29 mouse cellular contexts compared by ENCODE assay signal in the genomic region with DNA sequence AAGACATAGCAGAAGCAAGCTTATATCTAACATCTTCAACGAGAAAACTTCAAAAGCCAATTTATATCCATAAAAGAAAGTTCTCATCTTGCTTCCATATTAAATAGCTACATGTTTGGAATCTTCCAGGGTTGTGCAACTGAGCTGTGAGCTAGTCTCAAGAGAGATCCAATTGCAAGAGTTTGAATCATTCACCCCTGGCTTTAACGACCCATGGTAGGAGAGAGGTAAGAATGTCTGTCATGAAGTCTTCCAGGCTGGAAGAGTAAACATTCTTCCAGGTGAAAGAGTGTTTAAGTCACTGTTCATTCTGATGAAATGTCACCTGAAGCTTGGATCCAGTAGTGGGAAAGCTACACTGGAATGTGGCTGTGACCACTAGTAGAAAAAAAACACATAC.
DNase-seq lines count a peak whose midpoint lies in the region; ATAC-seq and TF ChIP-seq lines count a peak whose summit lies in the region.
"Had no signal": no experiment of that assay in that cellular context is flagged by ENCODE, and none has a peak within 500 bp of the region (broad histone marks: within the 10 kb centered on the region; RNA-seq: fewer than 3 reads in every experiment).

No protein-coding gene starts in this region.

- H3K9me3 ChIP-seq in heart, postnatal 0 days (replicated peaks; ENCODE audit: control insufficient read depth, low read length), result no peaks in the 10 kb centered on the region
- no peaks in the 10 kb centered on the region for H3K9me3 ChIP-seq in liver, embryonic 12.5 days (replicated peaks)
- H3K9me3 ChIP-seq: embryonic facial prominence, embryonic 10.5 days; embryonic facial prominence, embryonic 13.5 days; forebrain, embryonic 10.5 days; forebrain, embryonic 13.5 days; heart, embryonic 12.5 days; hindbrain, embryonic 10.5 days; hindbrain, embryonic 13.5 days; intestine, embryonic 15.5 days had no signal

- WGBS in heart, postnatal 0 days, result 67% methylated on average over 2 of the region's 2 CpGs
- WGBS in liver, embryonic 12.5 days (ENCODE audit: insufficient replicate concordance), result 83% methylated on average over 2 of the region's 2 CpGs

- H3K36me3 ChIP-seq in heart, postnatal 0 days (replicated peaks; ENCODE audit: control insufficient read depth, insufficient read depth, low read length), result no peaks in the 10 kb centered on the region
- H3K36me3 ChIP-seq in liver, embryonic 12.5 days, result no peaks in the 10 kb centered on the region; the same call in 1 of the 2 replicates
- H3K36me3 ChIP-seq: embryonic facial prominence, embryonic 10.5 days; embryonic facial prominence, embryonic 13.5 days; forebrain, embryonic 10.5 days; heart, embryonic 12.5 days; hindbrain, embryonic 10.5 days; hindbrain, embryonic 13.5 days; intestine, embryonic 15.5 days had no signal

- H3K9ac ChIP-seq in heart, postnatal 0 days (replicated peaks; ENCODE audit: low read depth, low read length), result no peak overlapping the region
- H3K9ac ChIP-seq in liver, embryonic 12.5 days, result no peak overlapping the region
- H3K9ac ChIP-seq: embryonic facial prominence, embryonic 13.5 days; forebrain, embryonic 13.5 days; heart, embryonic 12.5 days; hindbrain, embryonic 13.5 days; intestine, embryonic 15.5 days had no signal

- 0 out of 2 replicates have a peak overlapping the region, but pooled peaks have one; percentile 4 for H3K27ac ChIP-seq in heart, postnatal 0 days (ENCODE audit: low read depth)
- no peak overlapping the region for H3K27ac ChIP-seq in liver, embryonic 12.5 days
- H3K27ac ChIP-seq: embryonic facial prominence, embryonic 10.5 days; embryonic facial prominence, embryonic 13.5 days; forebrain, embryonic 10.5 days; forebrain, embryonic 13.5 days; hindbrain, embryonic 10.5 days; hindbrain, embryonic 13.5 days; intestine, embryonic 15.5 days had no signal

- no peaks in the 10 kb centered on the region for H3K27me3 ChIP-seq in heart, postnatal 0 days (ENCODE audit: control insufficient read depth, insufficient read depth, low read length)
- H3K27me3 ChIP-seq in liver, embryonic 12.5 days (replicated peaks), result no peaks in the 10 kb centered on the region
- H3K27me3 ChIP-seq: embryonic facial prominence, embryonic 13.5 days; forebrain, embryonic 13.5 days; heart, embryonic 12.5 days; hindbrain, embryonic 13.5 days; intestine, embryonic 15.5 days had no signal

- no peak for DNase-seq in heart, postnatal 0 days (ENCODE audit: low spot score)
- no peak for DNase-seq in heart, postnatal 14 days
- DNase-seq in adipocyte (ENCODE audit: low spot score), result peak; percentile 66
- peak; percentile 68 for DNase-seq in fat pad, adult 2 months (ENCODE audit: extremely low read depth, low read depth, low spot score)
- DNase-seq in spleen, postnatal 14 days (ENCODE audit: low spot score in 2 of 2), result no peak
- DNase-seq: adrenal gland, postnatal 10 days; adrenal gland, postnatal 36 days; cerebellum, adult 11 months; cerebellum, adult 2 months; cerebellum, postnatal 10 days; cerebellum, postnatal 36 days; embryo, embryonic 11 days; gastrocnemius, postnatal 14 days; heart, postnatal 36 days; kidney, adult 11 months had no signal

- TF ChIP-seq CTCF in heart, postnatal 0 days (IDR thresholded peaks at IDR 0.05; ENCODE audit: low read depth), result no peak

- intact Hi-C loops in heart, postnatal 14 days (cut with DNase I), result no loop called here

- no peak for ATAC-seq in heart, postnatal 0 days (ENCODE audit: insufficient read depth, low read depth)
- ATAC-seq in liver, embryonic 12.5 days, result no peak
- ATAC-seq: activated CD4-positive, CD25-positive, alpha-beta regulatory T cell, adult 4 months; CD4-positive, CD25-positive, alpha-beta regulatory T cell, adult 4 months; forebrain, embryonic 13.5 days; forebrain, embryonic 16.5 days; hindbrain, embryonic 16.5 days; intestine, embryonic 15.5 days had no signal

- H3K4me1 ChIP-seq in heart, postnatal 0 days (ENCODE audit: control insufficient read depth, insufficient read depth), result peaks cover 24% of the 10 kb centered on the region
- no peaks in the 10 kb centered on the region for H3K4me1 ChIP-seq in liver, embryonic 12.5 days
- H3K4me1 ChIP-seq: embryonic facial prominence, embryonic 10.5 days; hindbrain, embryonic 10.5 days; hindbrain, embryonic 13.5 days; intestine, embryonic 15.5 days had no signal

- TF ChIP-seq EP300 in heart, postnatal 0 days (IDR thresholded peaks at IDR 0.05; ENCODE audit: low read depth), result no peak

- H3K4me3 ChIP-seq in heart, postnatal 0 days (ENCODE audit: low read depth, low read length), result no peak overlapping the region
- no peak overlapping the region for H3K4me3 ChIP-seq in liver, embryonic 12.5 days
- H3K4me3 ChIP-seq: embryonic facial prominence, embryonic 10.5 days; embryonic facial prominence, embryonic 13.5 days; erythroblast, embryonic 14.5 days; forebrain, embryonic 10.5 days; forebrain, embryonic 13.5 days; heart, embryonic 12.5 days; hindbrain, embryonic 10.5 days; hindbrain, embryonic 13.5 days; intestine, embryonic 15.5 days had no signal

- H3K4me2 ChIP-seq in heart, postnatal 0 days (ENCODE audit: low read depth, low read length), result no peak overlapping the region
- H3K4me2 ChIP-seq in liver, embryonic 12.5 days, result no peak overlapping the region
- H3K4me2 ChIP-seq: embryonic facial prominence, embryonic 13.5 days; forebrain, embryonic 13.5 days; heart, embryonic 12.5 days; hindbrain, embryonic 13.5 days; intestine, embryonic 15.5 days had no signal

Comparison
In these comparisons a context has a peak if more than half of its experiments do, and no peak if none do; other contexts are left out.
1. DNase-seq: peak in adipocyte (single experiment) and fat pad, adult 2 months (single experiment); none in heart, postnatal 0 days (single experiment), heart, postnatal 14 days (0 of 2) and spleen, postnatal 14 days (0 of 2).